Mouse (Mus musculus): ENCODE measurements around the gene Pias4.

- peak; percentile 93 for TF ChIP-seq EP300 (IDR thresholded peaks at IDR 0.05; ENCODE audit: insufficient read depth, low read depth, low read length)
- TF ChIP-seq CTCF (IDR thresholded peaks at IDR 0.05; ENCODE audit: low read depth, low read length), result no peak
- no peak for TF ChIP-seq POLR2A (IDR thresholded peaks at IDR 0.05; ENCODE audit: insufficient read depth, low read length)
Observed at GRCm38 (mm10) chr10:81141455-81142210, 26.1 kb downstream of the Pias4 start.
